Mouse (Mus musculus): ENCODE results near the gene Haus8. TPM values are rescaled to one million over a fixed set of nuclear protein-coding genes. Genes with fewer than 3 reads are reported as not detected.
"Not testable (repeated sequence)": the region's sequence is repeated elsewhere in the genome, so short reads cannot be mapped to it uniquely, and the experiment has no call there.

Haus8 gene
- polyA plus RNA-seq (2016; fragmentation: Nextera tagmentation; extraction: Ambion mirVana), result 69.3 and 70.7 TPM in 2 replicates

DNA sequence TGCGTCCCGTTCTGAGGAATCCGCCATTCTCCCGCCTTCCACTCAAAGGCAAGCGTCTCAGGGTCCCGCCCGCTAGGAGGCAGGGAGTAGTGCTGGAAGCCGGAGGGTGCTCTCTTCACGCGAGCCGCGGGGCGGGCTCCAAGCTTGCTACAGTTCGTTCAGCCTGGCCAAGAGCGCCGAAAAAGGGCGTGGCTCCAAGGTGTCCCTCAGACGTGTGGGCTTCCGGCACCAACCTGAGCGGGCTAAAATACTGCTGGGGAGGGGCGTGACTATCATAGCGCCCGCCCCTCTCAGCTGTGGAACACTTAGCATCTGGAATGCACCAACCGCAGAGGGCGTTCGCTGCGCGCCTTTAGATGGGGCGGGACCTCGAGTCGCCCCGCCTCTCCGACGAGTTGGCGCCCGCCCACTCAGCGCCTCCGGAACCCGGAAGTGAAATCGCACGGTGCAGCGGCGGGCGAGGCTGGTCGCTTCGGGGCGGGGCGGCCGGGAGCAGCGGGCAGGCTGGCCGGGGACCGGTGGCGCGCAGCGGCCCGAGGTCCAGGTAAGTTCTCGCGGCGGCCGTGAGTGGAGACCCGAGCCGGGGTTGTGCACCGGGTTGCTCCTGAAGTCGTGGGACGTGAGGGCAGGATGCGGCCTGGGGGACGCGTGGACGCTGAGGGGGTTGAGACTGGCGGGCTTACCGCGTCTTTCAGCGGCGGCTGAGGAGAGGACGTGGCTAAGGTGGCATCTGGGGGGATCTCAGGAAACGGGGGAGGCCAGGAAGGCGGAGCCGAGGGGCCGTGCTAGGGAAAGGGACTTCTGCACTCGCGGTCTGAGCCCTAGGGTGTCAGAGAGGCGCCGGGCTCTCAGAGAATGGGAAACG, at the start of gene Haus8, which contains the start of gene Myo9b:
Gene Haus8 (minus strand): TSS at position 649 of the 865 bp plus-strand sequence.
Gene Myo9b (plus strand): TSS at position 429 of the 865 bp plus-strand sequence.
- peak within 1 kb of the TSS; percentile 63 for H3K4me3 ChIP-seq
- under 1% methylated on average over 84 of the region's 84 CpGs for WGBS
- H3K27ac ChIP-seq, result peak within 1 kb of the TSS; percentile 90
- H3K9me3 ChIP-seq (replicated peaks), result no peaks in the 10 kb centered on the region
- no peaks in the 10 kb centered on the region for H3K27me3 ChIP-seq (ENCODE audit: low read depth, poor library complexity, severe bottlenecking)
- H3K4me1 ChIP-seq, result peaks cover 23% of the 10 kb centered on the region
- H3K36me3 ChIP-seq, result peaks cover 17% of the 10 kb centered on the region
- peak; percentile 95 for DNase-seq (ENCODE audit: low spot score)

DNA sequence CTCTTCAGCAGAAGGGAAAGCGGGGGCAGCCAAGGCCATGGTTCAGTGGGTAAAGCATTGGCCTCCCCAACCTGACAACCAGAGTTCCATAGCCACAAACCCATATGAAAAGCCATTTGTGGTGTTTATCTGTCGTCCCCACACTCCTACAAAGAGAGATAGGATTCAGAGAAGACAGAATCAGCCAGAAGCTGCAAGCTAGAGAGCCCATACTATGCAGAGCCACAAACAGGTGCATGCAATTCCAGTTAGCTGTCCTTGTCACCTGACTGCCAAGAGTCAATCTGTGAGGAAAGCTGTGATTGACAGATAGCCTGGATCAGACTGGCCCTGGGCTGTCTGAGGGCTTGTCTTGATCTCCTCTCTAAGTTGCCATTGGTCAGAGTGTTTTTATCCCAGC, 47.0 kb upstream of the Haus8 start:
- not testable (repeated sequence) for H3K4me1 ChIP-seq; H3K27me3 ChIP-seq (ENCODE audit: low read depth, poor library complexity, severe bottlenecking); H3K9me3 ChIP-seq (replicated peaks); H3K27ac ChIP-seq; H3K4me3 ChIP-seq; DNase-seq (ENCODE audit: low spot score)
- peaks cover 60% of the 10 kb centered on the region for H3K36me3 ChIP-seq
- 96% methylated on average over 2 of the region's 2 CpGs for WGBS

DNA sequence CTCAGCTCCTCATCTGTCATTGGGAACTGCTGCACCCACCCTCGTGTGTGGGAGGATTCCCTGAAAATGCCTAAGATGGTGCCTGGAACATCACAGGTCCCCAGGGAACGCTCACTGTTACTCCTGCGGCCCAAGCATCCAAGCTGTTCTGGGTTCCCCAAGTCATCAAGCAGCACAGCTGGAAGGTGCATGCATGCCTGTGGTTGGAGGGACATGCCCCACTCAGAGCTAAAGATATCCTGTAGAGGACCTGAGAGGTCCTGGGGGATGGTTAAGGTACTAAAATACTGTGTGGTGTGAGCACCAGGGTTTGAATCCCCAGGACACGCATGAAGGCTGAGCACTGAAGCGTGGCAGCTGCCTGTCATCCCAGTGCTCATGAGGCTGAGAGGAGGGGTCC, 45.9 kb upstream of the Haus8 start:
- 91% methylated on average over 5 of the region's 5 CpGs for WGBS
- H3K9me3 ChIP-seq (replicated peaks); H3K4me3 ChIP-seq; H3K27me3 ChIP-seq (ENCODE audit: low read depth, poor library complexity, severe bottlenecking); H3K27ac ChIP-seq; H3K4me1 ChIP-seq; DNase-seq (ENCODE audit: low spot score): not testable (repeated sequence)
- H3K36me3 ChIP-seq, result peaks cover 51% of the 10 kb centered on the region

DNA sequence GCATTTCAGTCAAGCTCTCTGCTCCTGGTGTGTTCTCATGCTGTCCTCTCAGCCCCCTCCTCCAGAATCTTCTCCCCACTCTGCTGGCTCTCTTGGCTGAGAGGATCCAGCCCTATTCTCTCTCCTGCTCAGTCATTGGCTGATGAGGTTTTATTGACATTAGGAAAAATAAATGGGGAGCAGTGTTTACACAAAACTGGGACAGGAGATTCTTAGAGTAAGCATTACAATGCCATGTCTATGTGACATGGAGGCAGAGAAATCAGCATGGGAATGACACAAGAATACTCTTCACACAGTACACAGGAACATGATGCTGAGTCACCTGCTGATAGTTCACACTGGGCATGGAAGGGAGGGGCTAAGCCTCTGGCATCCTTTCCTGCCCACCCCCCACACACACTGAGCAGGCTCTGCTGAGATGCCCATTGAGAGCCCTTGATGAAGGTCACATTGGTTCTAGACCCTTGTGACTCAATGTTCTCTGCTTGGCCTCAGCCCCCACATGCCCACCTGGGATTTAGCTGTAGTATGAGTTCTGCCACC, 43.8 kb upstream of the Haus8 start:
- Histone ChIP-seq H3K27ac (no peak overlapping the region), H3K4me1 (no peaks in the 10 kb centered on the region), H3K4me3 (no peak overlapping the region), H3K36me3 (peaks cover 31% of the 10 kb centered on the region), H3K9me3 (replicated peaks) (no peaks in the 10 kb centered on the region), H3K27me3 (ENCODE audit: low read depth, poor library complexity, severe bottlenecking) (no peaks in the 10 kb centered on the region)
- DNase-seq (ENCODE audit: low spot score), result no peak

DNA sequence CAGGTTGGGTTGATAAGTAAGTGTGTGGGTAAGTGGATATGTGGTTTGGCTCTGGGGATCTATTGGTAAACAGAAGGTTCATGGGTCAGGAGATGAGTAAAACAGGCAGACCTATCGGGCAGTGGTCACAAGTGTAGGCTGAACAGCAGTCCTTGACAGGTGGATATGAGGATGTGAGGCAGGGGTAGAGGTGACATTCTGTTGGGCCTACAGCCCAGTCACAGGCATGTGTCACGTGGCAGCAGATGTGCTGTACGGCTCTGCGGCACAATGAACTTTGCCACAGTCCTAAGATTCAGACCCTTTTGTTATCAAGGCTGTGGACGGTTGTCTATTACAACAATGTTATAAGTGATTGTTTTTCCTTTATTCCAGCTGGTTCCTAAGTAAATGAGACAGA, 43.2 kb upstream of the Haus8 start:
- peaks cover 31% of the 10 kb centered on the region for H3K36me3 ChIP-seq
- H3K4me3 ChIP-seq, result no peak overlapping the region
- H3K27ac ChIP-seq, result no peak overlapping the region
- H3K27me3 ChIP-seq (ENCODE audit: low read depth, poor library complexity, severe bottlenecking), result no peaks in the 10 kb centered on the region
- H3K9me3 ChIP-seq (replicated peaks), result no peaks in the 10 kb centered on the region
- DNase-seq (ENCODE audit: low spot score), result no peak
- no peaks in the 10 kb centered on the region for H3K4me1 ChIP-seq
- WGBS, result 94% methylated on average over 5 of the region's 5 CpGs

DNA sequence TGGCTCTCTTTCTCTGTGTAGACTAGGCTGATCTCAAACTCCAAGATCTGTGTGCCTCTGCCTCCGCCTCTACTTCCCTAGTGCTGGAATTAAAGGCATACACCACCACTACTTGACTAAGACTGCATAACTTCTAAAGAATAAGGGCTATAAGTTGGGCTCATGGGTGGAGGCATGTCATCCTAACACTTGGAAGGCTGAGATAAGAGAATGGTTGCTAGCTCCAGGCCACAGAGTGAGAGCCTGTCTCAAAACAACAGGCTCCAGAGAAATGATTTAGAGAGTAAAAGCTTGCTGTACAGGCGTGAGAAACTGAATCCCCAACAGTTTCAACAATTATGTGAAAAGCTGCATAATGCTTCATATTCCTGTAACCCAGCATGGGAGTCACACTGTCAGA, 41.2 kb upstream of the Haus8 start:
- H3K36me3 ChIP-seq, result peaks cover 29% of the 10 kb centered on the region
- no peaks in the 10 kb centered on the region for H3K27me3 ChIP-seq (ENCODE audit: low read depth, poor library complexity, severe bottlenecking)
- no peaks in the 10 kb centered on the region for H3K9me3 ChIP-seq (replicated peaks)
- H3K4me3 ChIP-seq, result no peak overlapping the region
- H3K27ac ChIP-seq, result no peak overlapping the region
- WGBS, result 91% methylated on average over 2 of the region's 2 CpGs
- no peaks in the 10 kb centered on the region for H3K4me1 ChIP-seq
- no peak for DNase-seq (ENCODE audit: low spot score)

DNA sequence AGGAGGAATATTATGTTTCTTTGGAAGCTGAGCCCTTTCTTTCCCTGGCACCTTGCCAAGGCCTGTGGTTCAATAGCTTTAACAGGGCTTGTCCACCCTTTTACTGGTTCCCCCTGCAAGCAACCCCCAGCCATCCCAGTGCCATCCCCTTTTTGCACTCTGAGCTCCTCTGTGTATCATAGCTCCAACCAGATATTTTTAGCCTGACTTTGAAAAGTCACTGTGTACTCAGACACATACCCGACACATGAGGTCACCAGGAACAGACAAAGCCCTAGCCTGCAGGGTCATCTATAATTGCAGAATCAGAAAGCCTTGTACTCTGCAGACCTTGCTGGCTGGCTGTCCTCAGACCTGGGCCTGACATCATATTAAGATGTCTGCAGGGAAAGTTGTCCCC, 40.0 kb upstream of the Haus8 start:
- Histone ChIP-seq H3K36me3 (peaks cover 29% of the 10 kb centered on the region), H3K4me3 (no peak overlapping the region), H3K9me3 (replicated peaks) (no peaks in the 10 kb centered on the region), H3K27ac (no peak overlapping the region), H3K4me1 (no peaks in the 10 kb centered on the region), H3K27me3 (ENCODE audit: low read depth, poor library complexity, severe bottlenecking) (no peaks in the 10 kb centered on the region)
- WGBS, result 79% methylated on average over 1 of the region's 1 CpGs
- DNase-seq (ENCODE audit: low spot score), result no peak

DNA sequence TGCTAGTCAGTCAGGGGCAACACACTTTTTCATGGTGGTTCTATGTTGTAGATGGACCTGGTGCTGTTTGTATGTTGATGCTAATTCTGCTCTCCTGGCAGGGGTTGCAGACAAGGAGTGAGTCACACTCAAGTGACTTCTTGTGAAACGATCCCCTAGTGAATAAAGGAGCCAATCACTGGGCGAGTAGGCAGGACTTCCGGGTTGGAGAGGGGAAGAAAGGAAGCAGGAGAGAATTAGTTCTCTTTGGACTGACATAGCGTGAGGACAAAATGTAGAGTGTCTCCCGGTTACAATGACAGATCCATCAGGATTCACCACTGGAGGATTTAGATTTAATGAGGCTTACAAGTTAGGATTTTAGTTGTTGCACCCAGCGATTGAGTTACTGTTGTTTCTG, 37.7 kb upstream of the Haus8 start:
- Histone ChIP-seq H3K9me3 (replicated peaks) (no peaks in the 10 kb centered on the region), H3K27ac (no peak overlapping the region), H3K4me3 (no peak overlapping the region), H3K27me3 (ENCODE audit: low read depth, poor library complexity, severe bottlenecking) (no peaks in the 10 kb centered on the region), H3K4me1 (no peaks in the 10 kb centered on the region), H3K36me3 (peaks cover 13% of the 10 kb centered on the region)
- no peak for DNase-seq (ENCODE audit: low spot score)
- WGBS, result 84% methylated on average over 6 of the region's 6 CpGs

DNA sequence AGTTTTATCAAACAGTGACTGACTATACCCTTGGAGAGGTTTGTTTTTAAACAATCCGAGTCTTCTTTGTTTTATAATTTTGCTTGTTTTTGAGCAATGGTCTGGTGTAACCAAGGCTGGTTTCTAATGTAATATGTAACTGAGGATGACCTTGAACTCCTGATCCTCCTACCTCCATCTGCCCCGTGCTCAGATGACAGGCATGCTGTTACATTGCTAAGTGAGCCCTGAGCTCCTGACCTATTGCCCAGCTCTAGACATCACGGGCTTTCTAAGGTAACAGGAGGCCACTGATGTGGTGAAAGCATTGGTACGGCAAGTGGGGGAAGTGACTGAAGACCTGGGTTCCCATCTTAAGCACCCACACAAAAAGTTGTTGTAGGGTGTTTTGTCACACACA, 35.2 kb upstream of the Haus8 start:
- WGBS, result 91% methylated on average over 4 of the region's 4 CpGs
- Histone ChIP-seq H3K27ac (no peak overlapping the region), H3K27me3 (ENCODE audit: low read depth, poor library complexity, severe bottlenecking) (no peaks in the 10 kb centered on the region), H3K4me3 (no peak overlapping the region), H3K36me3 (peaks cover 23% of the 10 kb centered on the region; the same call in 1 of the 2 replicates), H3K4me1 (no peaks in the 10 kb centered on the region), H3K9me3 (replicated peaks) (no peaks in the 10 kb centered on the region)
- DNase-seq (ENCODE audit: low spot score), result no peak

DNA sequence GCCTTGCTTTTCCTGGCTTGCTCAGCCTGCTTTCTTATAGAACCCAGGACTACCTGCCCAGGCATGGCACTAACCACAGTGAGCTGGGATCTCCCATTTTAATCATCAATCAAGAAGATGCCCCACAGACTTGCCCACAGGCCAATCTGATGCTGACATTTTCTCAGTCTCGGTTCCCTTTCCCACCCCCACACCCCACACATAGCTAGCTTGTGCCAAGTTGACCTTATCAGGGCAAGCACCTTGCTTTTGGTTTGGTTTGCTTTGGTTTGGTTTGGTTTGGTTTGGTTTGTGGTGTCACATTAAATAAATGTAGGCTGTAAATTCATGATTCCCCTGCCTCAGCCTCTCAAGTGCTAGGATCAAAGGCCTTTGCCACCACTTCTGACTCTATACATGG, 34.6 kb upstream of the Haus8 start:
- WGBS, result 96% methylated on average over 1 of the region's 1 CpGs
- no peak for DNase-seq (ENCODE audit: low spot score)
- Histone ChIP-seq H3K27ac (no peak overlapping the region), H3K4me1 (no peaks in the 10 kb centered on the region), H3K9me3 (replicated peaks) (no peaks in the 10 kb centered on the region), H3K27me3 (ENCODE audit: low read depth, poor library complexity, severe bottlenecking) (no peaks in the 10 kb centered on the region), H3K4me3 (no peak overlapping the region), H3K36me3 (peaks cover 28% of the 10 kb centered on the region)

DNA sequence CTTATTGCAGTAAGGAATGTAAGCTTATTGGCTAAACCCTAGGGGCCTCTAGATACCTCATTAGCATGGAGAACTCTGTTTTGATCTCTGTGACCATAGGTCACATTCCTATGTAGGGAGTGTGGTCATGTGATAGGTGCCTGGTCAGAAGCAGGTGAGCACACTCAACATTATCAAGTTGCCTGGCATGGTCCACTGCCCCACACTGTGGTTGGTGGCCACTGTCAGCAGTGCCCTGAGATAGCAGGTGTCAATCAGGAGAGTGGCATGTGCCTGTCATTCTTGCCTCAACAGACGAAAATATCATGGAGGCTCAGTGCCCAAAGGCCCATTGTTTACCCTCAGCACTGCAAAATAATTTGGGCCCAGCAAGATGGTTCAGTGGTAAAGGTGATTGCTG, 33.3 kb upstream of the Haus8 start:
- H3K27ac ChIP-seq, result no peak overlapping the region
- H3K27me3 ChIP-seq (ENCODE audit: low read depth, poor library complexity, severe bottlenecking), result no peaks in the 10 kb centered on the region
- peaks cover 36% of the 10 kb centered on the region for H3K36me3 ChIP-seq
- DNase-seq (ENCODE audit: low spot score), result no peak
- no peak overlapping the region for H3K4me3 ChIP-seq
- H3K9me3 ChIP-seq (replicated peaks), result no peaks in the 10 kb centered on the region
- 80% methylated on average over 1 of the region's 1 CpGs for WGBS
- H3K4me1 ChIP-seq, result no peaks in the 10 kb centered on the region

DNA sequence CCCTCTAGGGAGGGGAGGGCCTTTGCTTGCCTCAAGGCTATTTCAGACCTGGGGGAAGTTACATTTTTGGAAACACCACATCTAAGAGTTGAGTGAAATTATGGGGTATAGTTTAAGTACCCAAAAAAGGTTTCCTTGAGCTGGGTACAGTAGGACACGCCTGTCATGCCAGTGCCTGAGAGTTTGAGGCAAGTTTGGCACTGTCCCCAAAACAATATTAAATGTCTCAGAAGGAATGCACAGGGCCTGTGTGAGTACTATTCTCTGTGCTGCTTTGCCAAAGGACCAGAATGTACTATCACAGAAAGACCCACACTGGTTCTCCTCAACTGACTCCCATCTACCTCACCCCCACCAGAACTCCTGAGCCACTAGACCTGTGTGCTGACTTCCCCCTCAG, 30.9 kb upstream of the Haus8 start:
- no peak for DNase-seq (ENCODE audit: low spot score)
- peaks cover 36% of the 10 kb centered on the region for H3K36me3 ChIP-seq
- 88% methylated on average over 1 of the region's 1 CpGs for WGBS

DNA sequence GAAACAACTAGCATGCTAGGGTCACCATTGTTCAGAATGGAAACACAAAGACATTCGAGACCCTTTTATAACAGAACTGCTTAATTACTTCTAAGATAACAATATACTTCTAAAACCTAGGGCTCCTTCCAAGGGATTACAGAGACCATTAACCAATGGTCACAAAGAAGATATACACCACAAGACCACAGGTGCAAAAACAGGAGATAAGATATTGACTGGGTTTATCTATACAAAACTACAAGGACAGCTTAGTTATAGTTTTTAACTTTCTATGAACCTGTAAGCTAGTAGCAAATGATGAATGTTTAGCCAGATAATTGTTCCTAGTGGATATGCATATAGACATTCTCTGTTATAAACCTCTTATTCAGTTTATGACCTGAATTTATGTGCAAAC, 30.1 kb upstream of the Haus8 start:
- Histone ChIP-seq H3K36me3 (peaks cover 34% of the 10 kb centered on the region), H3K4me3 (no peak overlapping the region), H3K4me1 (no peaks in the 10 kb centered on the region), H3K9me3 (replicated peaks) (no peaks in the 10 kb centered on the region), H3K27me3 (ENCODE audit: low read depth, poor library complexity, severe bottlenecking) (no peaks in the 10 kb centered on the region), H3K27ac (no peak overlapping the region)
- WGBS, result 95% methylated on average over 1 of the region's 1 CpGs
- no peak for DNase-seq (ENCODE audit: low spot score)

More for the DNA sequence above, 30.9 kb upstream of the Haus8 start:
- no peaks in the 10 kb centered on the region for H3K9me3 ChIP-seq (replicated peaks)
- no peak overlapping the region for H3K4me3 ChIP-seq
- no peaks in the 10 kb centered on the region for H3K4me1 ChIP-seq
- H3K27ac ChIP-seq, result no peak overlapping the region
- no peaks in the 10 kb centered on the region for H3K27me3 ChIP-seq (ENCODE audit: low read depth, poor library complexity, severe bottlenecking)

Measured in limb, embryonic 10.5 days (tissue).